Mouse (Mus musculus) forebrain, embryonic 15.5 days (tissue): ENCODE measurements around the gene Klhl18. TPM values are rescaled to one million over a fixed set of nuclear protein-coding genes. Genes with fewer than 3 reads are reported as not detected.

Source experiments
- ATAC-seq: fragments of 200-750 bp; cut with Nextera tagmentation; replicated peaks from 2 replicates; pipeline ENCODE4 v1.8.0; 2017; ENCODE audit warnings: mild to moderate bottlenecking, moderate TSS enrichment, moderate library complexity
- H3K27ac ChIP-seq: fragments of 300-500 bp; sonication (generic); replicated peaks from 2 replicates; pipeline ENCODE4 v1.5.1; 2015; ENCODE audit warnings: mild to moderate bottlenecking, inconsistent platforms
- H3K27me3 ChIP-seq: fragments of 300-500 bp; sonication (generic); 2 replicates; pipeline ENCODE4 v1.6.1; 2015; ENCODE audit warnings: inconsistent platforms
- H3K36me3 ChIP-seq: fragments of 300-500 bp; sonication (generic); 2 replicates; pipeline ENCODE4 v1.6.1; 2015; ENCODE audit warnings: mild to moderate bottlenecking, inconsistent platforms
- H3K4me1 ChIP-seq: fragments of 300-500 bp; sonication (generic); 2 replicates; pipeline ENCODE4 v1.6.1; 2015; ENCODE audit warnings: inconsistent platforms
- H3K4me2 ChIP-seq: fragments of 300-500 bp; sonication (generic); replicated peaks from 2 replicates; pipeline ENCODE4 v1.6.1; 2015; ENCODE audit warnings: mild to moderate bottlenecking, inconsistent platforms
- H3K4me3 ChIP-seq: fragments of 300-500 bp; sonication (generic); 2 replicates; pipeline ENCODE4 v1.5.1; 2015; ENCODE audit warnings: mild to moderate bottlenecking, inconsistent platforms
- H3K9ac ChIP-seq: fragments of 300-500 bp; sonication (generic); replicated peaks from 2 replicates; pipeline ENCODE4 v1.6.1; 2015; ENCODE audit warnings: mild to moderate bottlenecking, inconsistent platforms
- H3K9me3 ChIP-seq: fragments of 300-500 bp; sonication (generic); 2 replicates; pipeline ENCODE4 v1.6.1; 2016; ENCODE audit warnings: inconsistent platforms
- WGBS: fragments of 180-500 bp; shearing (Covaris S2); methylation state at CpG from one replicate; pipeline ENCODE4 v1.1.7; 2015; ENCODE audit warnings: mixed read lengths; 5-methylcytosine and 5-hydroxymethylcytosine counted together
- polyA plus RNA-seq: library from polyadenylated mRNA; unstranded; fragments of >200 nt; fragmentation: Nextera tagmentation; extraction: Ambion mirVana; gene quantifications from 2 replicates; pipeline ENCODE4 v1.2.1, GENCODE M21; 2015

The Klhl18 gene
- polyA plus RNA-seq, result 14.0 and 14.2 TPM in 2 replicates

DNA sequence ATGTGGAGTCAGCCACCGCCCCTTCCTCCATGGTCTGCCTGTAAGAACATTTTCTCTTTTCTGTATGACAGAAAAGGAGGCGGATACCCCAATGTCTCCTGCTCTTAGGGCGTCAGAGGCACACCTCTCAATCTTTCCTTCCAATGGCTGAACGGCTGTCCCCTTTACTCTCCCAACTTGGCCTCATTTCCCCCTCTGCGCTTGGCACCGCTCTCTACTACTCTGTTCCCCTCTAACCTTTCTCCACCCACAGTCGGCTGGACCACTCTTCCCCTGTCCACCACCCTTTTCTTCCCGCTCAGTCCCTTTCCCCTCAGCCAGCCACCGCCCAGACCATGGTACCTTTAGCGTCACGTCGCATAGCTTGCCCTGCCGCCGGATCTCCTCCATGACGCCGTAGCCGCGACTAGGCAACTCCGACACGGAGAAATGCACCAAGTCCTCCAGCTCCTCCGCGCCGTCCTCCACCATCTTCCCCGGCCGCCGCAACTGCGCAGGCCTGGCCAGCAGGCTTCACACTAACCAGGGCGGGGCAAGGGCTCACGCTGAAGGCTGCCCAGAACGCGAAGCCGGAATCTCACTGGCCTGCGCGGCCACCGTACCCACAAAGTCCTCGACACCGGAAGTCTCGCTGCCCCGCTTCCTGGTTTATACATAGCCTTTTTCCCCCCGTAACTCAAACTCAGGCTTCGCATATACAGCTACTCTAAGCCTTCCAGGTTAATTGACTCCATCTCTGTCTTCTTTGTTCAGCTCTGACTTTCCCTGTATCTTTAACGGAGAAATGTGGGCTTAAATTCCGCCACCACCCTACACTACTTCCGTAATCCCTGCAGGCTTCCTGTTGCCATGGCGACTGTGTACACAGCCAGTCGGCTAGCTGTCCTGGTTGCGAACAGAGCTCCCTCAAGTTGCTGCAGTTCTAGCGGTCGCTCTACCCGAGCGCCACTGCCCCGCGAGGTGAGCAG, at the start of gene Klhl18, which contains the start of gene Kif9:
Gene Klhl18, minus strand, starts transcription at position 571 of the 968 bp plus-strand sequence.
Gene Kif9, plus strand, starts transcription at position 835 of the 968 bp plus-strand sequence.
- Histone ChIP-seq H3K4me1 (peaks cover 22% of the 10 kb centered on the region), H3K27ac (peak within 1 kb of the TSS; percentile 86), H3K9me3 (no peaks in the 10 kb centered on the region), H3K36me3 (no peaks in the 10 kb centered on the region), H3K27me3 (peaks cover 4% of the 10 kb centered on the region; the same call in 1 of the 2 replicates), H3K4me3 (peak within 1 kb of the TSS; percentile 60), H3K9ac (peak within 1 kb of the TSS; percentile 64), H3K4me2 (peak within 1 kb of the TSS; percentile 72)
- peak; percentile 99 for ATAC-seq
- under 1% methylated on average over 53 of the region's 53 CpGs for WGBS

- 63% methylated on average over 2 of the region's 2 CpGs for WGBS
- H3K4me2 ChIP-seq, result no peak overlapping the region
- ATAC-seq, result no peak
Observed at GRCm38 (mm10) chr9:110525737-110526136, 49.2 kb upstream of the Klhl18 start.

DNA sequence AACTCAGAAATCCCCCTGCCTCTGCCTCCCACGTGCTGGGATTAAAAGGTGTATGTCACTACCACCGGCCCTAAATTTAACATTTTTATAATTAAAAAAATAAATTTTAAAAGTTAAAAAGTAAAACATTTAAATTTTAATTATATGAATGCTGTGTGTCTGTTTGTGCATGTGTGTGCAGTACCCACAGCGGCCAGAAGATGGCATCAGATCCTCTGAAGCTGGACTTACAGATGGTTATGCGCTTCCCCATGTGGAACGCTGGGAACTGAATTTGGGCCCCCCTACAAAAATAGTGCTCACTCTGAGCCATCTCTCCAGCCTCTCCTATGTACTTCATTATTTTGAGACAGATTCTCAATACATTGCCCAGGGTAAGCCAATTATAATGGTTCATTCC, 14.4 kb upstream of the Klhl18 start:
- ATAC-seq, result no peak
- WGBS, result 62% methylated on average over 5 of the region's 5 CpGs
- no peak overlapping the region for H3K4me3 ChIP-seq

More at GRCm38 (mm10) chr9:110525737-110526136, 49.2 kb upstream of the Klhl18 start:
- no peak overlapping the region for H3K9ac ChIP-seq
- H3K36me3 ChIP-seq, result no peaks in the 10 kb centered on the region
- no peaks in the 10 kb centered on the region for H3K9me3 ChIP-seq
- no peaks in the 10 kb centered on the region for H3K4me1 ChIP-seq
- no peak overlapping the region for H3K4me3 ChIP-seq
- no peak overlapping the region for H3K27ac ChIP-seq
- no peaks in the 10 kb centered on the region for H3K27me3 ChIP-seq

GRCm38 (mm10) chr9:110488841-110489240, 12.3 kb upstream of the Klhl18 start:
- H3K4me1 ChIP-seq, result no peaks in the 10 kb centered on the region
- H3K4me3 ChIP-seq, result no peak overlapping the region
- no peak overlapping the region for H3K27ac ChIP-seq
- no peak for ATAC-seq
- H3K27me3 ChIP-seq, result no peaks in the 10 kb centered on the region; the same call in 1 of the 2 replicates
- 15% methylated on average over 4 of the region's 4 CpGs for WGBS
- H3K9me3 ChIP-seq, result no peaks in the 10 kb centered on the region
- H3K9ac ChIP-seq, result no peak overlapping the region
- no peak overlapping the region for H3K4me2 ChIP-seq
- no peaks in the 10 kb centered on the region for H3K36me3 ChIP-seq

More for the DNA sequence above, 14.4 kb upstream of the Klhl18 start:
- no peak overlapping the region for H3K4me2 ChIP-seq
- no peaks in the 10 kb centered on the region for H3K9me3 ChIP-seq
- H3K27ac ChIP-seq, result no peak overlapping the region
- no peaks in the 10 kb centered on the region for H3K4me1 ChIP-seq
- H3K9ac ChIP-seq, result no peak overlapping the region
- no peaks in the 10 kb centered on the region for H3K27me3 ChIP-seq
- H3K36me3 ChIP-seq, result no peaks in the 10 kb centered on the region

- 82% methylated on average over 4 of the region's 4 CpGs for WGBS
- H3K4me3 ChIP-seq, result no peak overlapping the region
- no peak for ATAC-seq
- H3K27ac ChIP-seq, result no peak overlapping the region
- H3K9me3 ChIP-seq, result no peaks in the 10 kb centered on the region
- H3K36me3 ChIP-seq, result no peaks in the 10 kb centered on the region
- H3K4me2 ChIP-seq, result no peak overlapping the region
- H3K27me3 ChIP-seq, result peaks cover 4% of the 10 kb centered on the region; the same call in 1 of the 2 replicates
- H3K4me1 ChIP-seq, result peaks cover 22% of the 10 kb centered on the region
- H3K9ac ChIP-seq, result no peak overlapping the region
Observed at GRCm38 (mm10) chr9:110478639-110479038, 2.1 kb upstream of the Klhl18 start.

GRCm38 (mm10) chr9:110477951-110478350, 1.5 kb upstream of the Klhl18 start:
- H3K27ac ChIP-seq, result no peak overlapping the region
- no peak overlapping the region for H3K9ac ChIP-seq
- H3K4me1 ChIP-seq, result peaks cover 22% of the 10 kb centered on the region
- no peaks in the 10 kb centered on the region for H3K9me3 ChIP-seq
- no peaks in the 10 kb centered on the region for H3K36me3 ChIP-seq
- no peak overlapping the region for H3K4me3 ChIP-seq
- H3K27me3 ChIP-seq, result peaks cover 4% of the 10 kb centered on the region; the same call in 1 of the 2 replicates
- no peak overlapping the region for H3K4me2 ChIP-seq
- 50% methylated on average over 11 of the region's 11 CpGs for WGBS
- no peak for ATAC-seq

- no peaks in the 10 kb centered on the region for H3K4me1 ChIP-seq
- H3K9ac ChIP-seq, result no peak overlapping the region
- no peak overlapping the region for H3K4me3 ChIP-seq
- no peaks in the 10 kb centered on the region for H3K27me3 ChIP-seq
- peaks cover 4% of the 10 kb centered on the region; the same call in 1 of the 2 replicates for H3K36me3 ChIP-seq
- H3K4me2 ChIP-seq, result no peak overlapping the region
- H3K27ac ChIP-seq, result no peak overlapping the region
- ATAC-seq, result no peak
- H3K9me3 ChIP-seq, result no peaks in the 10 kb centered on the region
- 86% methylated on average over 3 of the region's 3 CpGs for WGBS
Observed at GRCm38 (mm10) chr9:110466179-110466578, 10.3 kb downstream of the Klhl18 start.

GRCm38 (mm10) chr9:110465336-110465735, 11.2 kb downstream of the Klhl18 start:
- H3K9me3 ChIP-seq, result no peaks in the 10 kb centered on the region
- H3K27me3 ChIP-seq, result no peaks in the 10 kb centered on the region
- H3K4me3 ChIP-seq, result no peak overlapping the region
- 98% methylated on average over 6 of the region's 6 CpGs for WGBS
- peaks cover 4% of the 10 kb centered on the region; the same call in 1 of the 2 replicates for H3K36me3 ChIP-seq
- no peak overlapping the region for H3K4me2 ChIP-seq
- ATAC-seq, result no peak
- no peak overlapping the region for H3K27ac ChIP-seq
- H3K9ac ChIP-seq, result no peak overlapping the region
- H3K4me1 ChIP-seq, result no peaks in the 10 kb centered on the region

DNA sequence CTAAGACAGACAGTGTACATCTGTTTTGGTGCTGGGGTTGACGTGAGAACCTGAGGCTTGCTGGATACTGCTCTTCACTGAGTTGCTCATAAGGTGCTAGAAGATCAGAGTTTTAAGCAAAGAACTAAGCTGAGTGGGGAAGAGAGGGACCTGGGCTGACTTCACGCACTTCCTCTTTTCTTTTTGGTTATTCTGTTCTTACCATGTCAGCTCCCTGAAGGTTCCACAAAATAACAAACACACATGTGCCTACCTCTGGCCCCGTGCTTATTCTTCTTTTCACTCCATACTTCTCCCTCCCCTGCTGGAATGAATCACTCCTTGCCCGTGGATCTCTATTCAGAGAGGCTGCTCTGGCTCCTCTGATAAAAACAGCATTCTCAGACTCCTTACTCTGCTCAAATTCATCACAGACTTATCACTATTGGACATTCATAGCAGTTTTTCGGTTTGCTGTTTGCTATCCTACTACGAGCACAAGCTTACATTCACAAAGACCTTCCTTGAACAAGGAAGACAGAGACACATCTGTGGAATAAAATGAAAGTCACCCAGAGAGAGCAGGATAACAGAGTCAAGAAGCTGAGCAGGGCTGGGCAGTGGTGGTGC, 12.4 kb downstream of the Klhl18 start:
- no peak for ATAC-seq
- H3K9ac ChIP-seq, result no peak overlapping the region
- no peak overlapping the region for H3K4me2 ChIP-seq
- peaks cover 4% of the 10 kb centered on the region; the same call in 1 of the 2 replicates for H3K36me3 ChIP-seq
- H3K9me3 ChIP-seq, result no peaks in the 10 kb centered on the region
- 94% methylated on average over 6 of the region's 6 CpGs for WGBS
- H3K27ac ChIP-seq, result no peak overlapping the region
- no peaks in the 10 kb centered on the region for H3K4me1 ChIP-seq
- H3K27me3 ChIP-seq, result no peaks in the 10 kb centered on the region
- H3K4me3 ChIP-seq, result no peak overlapping the region

DNA sequence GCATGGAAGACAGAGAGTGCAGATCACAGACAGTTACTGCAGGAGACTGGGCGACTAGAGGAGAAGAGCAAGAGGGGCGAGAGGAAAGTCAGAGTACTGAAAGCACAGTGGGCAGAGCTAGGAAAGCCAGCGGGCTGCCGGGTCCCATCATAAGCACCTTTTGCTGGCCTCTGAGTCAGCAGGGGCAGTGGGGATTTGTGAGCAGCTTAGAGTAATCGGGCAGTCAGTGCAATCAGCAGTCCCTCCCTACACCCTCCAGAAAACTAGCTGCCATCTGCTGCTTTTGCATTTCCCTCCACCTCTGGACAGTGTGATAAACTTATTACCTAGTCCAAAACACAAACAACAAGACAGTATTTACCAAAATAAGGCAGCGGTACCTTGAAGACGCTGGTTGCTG, 14.2 kb downstream of the Klhl18 start:
- H3K4me1 ChIP-seq, result no peaks in the 10 kb centered on the region
- H3K4me2 ChIP-seq, result no peak overlapping the region
- no peak overlapping the region for H3K9ac ChIP-seq
- no peak overlapping the region for H3K4me3 ChIP-seq
- peaks cover 4% of the 10 kb centered on the region; the same call in 1 of the 2 replicates for H3K36me3 ChIP-seq
- no peak overlapping the region for H3K27ac ChIP-seq
- 82% methylated on average over 7 of the region's 7 CpGs for WGBS
- H3K9me3 ChIP-seq, result no peaks in the 10 kb centered on the region
- no peak for ATAC-seq
- no peaks in the 10 kb centered on the region for H3K27me3 ChIP-seq

GRCm38 (mm10) chr9:110460884-110461815, 15.3 kb downstream of the Klhl18 start:
- Histone ChIP-seq H3K9ac (no peak overlapping the region), H3K4me1 (no peaks in the 10 kb centered on the region), H3K27me3 (no peaks in the 10 kb centered on the region), H3K4me2 (no peak overlapping the region), H3K36me3 (peaks cover 4% of the 10 kb centered on the region; the same call in 1 of the 2 replicates), H3K27ac (no peak overlapping the region), H3K9me3 (no peaks in the 10 kb centered on the region), H3K4me3 (no peak overlapping the region)
- WGBS, result 92% methylated on average over 18 of the region's 18 CpGs
- ATAC-seq, result no peak
